In genomic region chr5:139440926-139441725, GRCm38 (mm10) we compare ENCODE assay signal across 17 mouse cellular contexts. TPM values are rescaled to one million over a fixed set of nuclear protein-coding genes. Genes with fewer than 3 reads are reported as not detected.
DNase-seq lines count a peak whose midpoint lies in the region; ATAC-seq lines count a peak whose summit lies in the region.
"Had no signal": no experiment of that assay in that cellular context is flagged by ENCODE, and none has a peak within 500 bp of the region (broad histone marks: within the 10 kb centered on the region; RNA-seq: fewer than 3 reads in every experiment).

No protein-coding gene starts in this region.

- no peaks in the 10 kb centered on the region for H3K27me3 ChIP-seq in hindbrain, embryonic 13.5 days
- no peaks in the 10 kb centered on the region for H3K27me3 ChIP-seq in hindbrain, embryonic 11.5 days (ENCODE audit: control insufficient read depth, insufficient read depth, low read length)
- H3K27me3 ChIP-seq in hindbrain, embryonic 15.5 days: no peaks in the 10 kb centered on the region

- 95% methylated on average over 11 of the region's 11 CpGs for WGBS in hindbrain, embryonic 13.5 days
- 92% methylated on average over 11 of the region's 11 CpGs for WGBS in hindbrain, embryonic 11.5 days
- WGBS in hindbrain, embryonic 15.5 days: 97% methylated on average over 11 of the region's 11 CpGs

- no peaks in the 10 kb centered on the region for H3K9me3 ChIP-seq in hindbrain, embryonic 13.5 days
- no peaks in the 10 kb centered on the region for H3K9me3 ChIP-seq in hindbrain, embryonic 11.5 days (ENCODE audit: control insufficient read depth, low read length)
- no peaks in the 10 kb centered on the region for H3K9me3 ChIP-seq in hindbrain, embryonic 15.5 days
- H3K9me3 ChIP-seq: G1E had no signal

- ATAC-seq in cerebellum, adult (ENCODE audit: insufficient number of reproducible peaks, low FRiP score, low TSS enrichment): 0 out of 2 replicates have a peak, but pooled peaks have one; percentile 58
- no peak for ATAC-seq in hindbrain, embryonic 13.5 days (ENCODE audit: low FRiP score)
- ATAC-seq in hindbrain, embryonic 11.5 days (ENCODE audit: low FRiP score): no peak
- ATAC-seq in hindbrain, embryonic 15.5 days (ENCODE audit: low FRiP score, low read depth): no peak
- ATAC-seq: CD4-positive, CD25-positive, alpha-beta regulatory T cell, adult 4 months; forebrain, embryonic 14.5 days had no signal

- H3K4me3 ChIP-seq in hindbrain, embryonic 13.5 days: no peak overlapping the region
- no peak overlapping the region for H3K4me3 ChIP-seq in hindbrain, embryonic 11.5 days (ENCODE audit: low read depth, low read length)
- H3K4me3 ChIP-seq in hindbrain, embryonic 15.5 days: no peak overlapping the region

- peaks cover 33% of the 10 kb centered on the region for H3K4me1 ChIP-seq in hindbrain, embryonic 13.5 days (replicated peaks)
- H3K4me1 ChIP-seq in hindbrain, embryonic 11.5 days (replicated peaks; ENCODE audit: control insufficient read depth, insufficient read depth, low read length): 0 out of 2 replicates have a peak, but pooled peaks cover 2% of the 10 kb centered on the region
- H3K4me1 ChIP-seq in hindbrain, embryonic 15.5 days (replicated peaks): peaks cover 27% of the 10 kb centered on the region

- no peak overlapping the region for H3K4me2 ChIP-seq in hindbrain, embryonic 13.5 days
- no peak overlapping the region for H3K4me2 ChIP-seq in hindbrain, embryonic 11.5 days (replicated peaks; ENCODE audit: low read depth, low read length)
- H3K4me2 ChIP-seq in hindbrain, embryonic 15.5 days: no peak overlapping the region

- 0 out of 2 replicates have a peak overlapping the region, but pooled peaks have one; percentile 14 for H3K27ac ChIP-seq in hindbrain, embryonic 13.5 days
- H3K27ac ChIP-seq in hindbrain, embryonic 11.5 days (ENCODE audit: low read depth, low read length): no peak overlapping the region
- H3K27ac ChIP-seq in hindbrain, embryonic 15.5 days (replicated peaks): peak overlapping the region; percentile 7; the same call in 1 of the 2 replicates

- DNase-seq in cerebellum, adult 9-10 months: no peak
- DNase-seq in hindbrain, embryonic 11.5 days (ENCODE audit: low spot score): no peak
- DNase-seq in cerebellum, adult 8-10 months: peak; percentile 38
- DNase-seq in kidney, postnatal 10 days: no peak
- no peak for DNase-seq in adipocyte (ENCODE audit: low spot score)
- DNase-seq: kidney, adult 2 months; kidney, postnatal 25 days; lung, adult 18-20 months; lung, postnatal 36 days; right cerebral cortex, postnatal 14 days; thymus, postnatal 25 days had no signal

- no peaks in the 10 kb centered on the region for H3K36me3 ChIP-seq in hindbrain, embryonic 13.5 days
- no peaks in the 10 kb centered on the region for H3K36me3 ChIP-seq in hindbrain, embryonic 11.5 days (ENCODE audit: control insufficient read depth, insufficient read depth, low read length)
- H3K36me3 ChIP-seq in hindbrain, embryonic 15.5 days: no peaks in the 10 kb centered on the region

- no peak overlapping the region for H3K9ac ChIP-seq in hindbrain, embryonic 13.5 days
- H3K9ac ChIP-seq in hindbrain, embryonic 11.5 days (ENCODE audit: low read depth, low read length): no peak overlapping the region
- no peak overlapping the region for H3K9ac ChIP-seq in hindbrain, embryonic 15.5 days

RNA-seq across cellular contexts. Expression of gene Gper1, which starts 18.2 kb away (rescaled TPM):
- 7.6 and 7.9 TPM in 2 replicates for polyA plus RNA-seq in hindbrain, embryonic 13.5 days (2015; fragmentation: Nextera tagmentation; extraction: Ambion mirVana)
- 2.0 and 2.4 TPM in 2 replicates for polyA plus RNA-seq in hindbrain, embryonic 11.5 days (2014; fragmentation: Nextera tagmentation; extraction: Ambion mirVana)
- polyA plus RNA-seq in hindbrain, embryonic 15.5 days (2015; fragmentation: Nextera tagmentation; extraction: Ambion mirVana): 7.6 and 8.6 TPM in 2 replicates
- polyA plus RNA-seq: CD4-positive, CD25-positive, alpha-beta regulatory T cell, adult 4 months; G1E had no signal

RNA-seq across cellular contexts. Expression of gene 3110082I17Rik, which starts 19.2 kb away (rescaled TPM):
- polyA plus RNA-seq in hindbrain, embryonic 13.5 days (2015; fragmentation: Nextera tagmentation; extraction: Ambion mirVana): 16.2 and 16.9 TPM in 2 replicates
- polyA plus RNA-seq in hindbrain, embryonic 11.5 days (2014; fragmentation: Nextera tagmentation; extraction: Ambion mirVana): 29.2 and 31.2 TPM in 2 replicates
- polyA plus RNA-seq in hindbrain, embryonic 15.5 days (2015; fragmentation: Nextera tagmentation; extraction: Ambion mirVana): 16.2 and 17.9 TPM in 2 replicates

RNA-seq across cellular contexts. Expression of gene C130050O18Rik, which starts 36.0 kb away (rescaled TPM):
- 0.13 and 0.22 TPM in 2 replicates for polyA plus RNA-seq in hindbrain, embryonic 13.5 days (2015; fragmentation: Nextera tagmentation; extraction: Ambion mirVana)
- polyA plus RNA-seq in hindbrain, embryonic 11.5 days (2014; fragmentation: Nextera tagmentation; extraction: Ambion mirVana): 0.11 and 0.32 TPM in 2 replicates
- polyA plus RNA-seq in hindbrain, embryonic 15.5 days (2015; fragmentation: Nextera tagmentation; extraction: Ambion mirVana): 0.22 and 0.43 TPM in 2 replicates
- polyA plus RNA-seq: CD4-positive, CD25-positive, alpha-beta regulatory T cell, adult 4 months had no signal

RNA-seq across cellular contexts. Expression of gene Zfand2a, which starts 43.2 kb away (rescaled TPM):
- 13.1 and 13.3 TPM in 2 replicates for polyA plus RNA-seq in hindbrain, embryonic 13.5 days (2015; fragmentation: Nextera tagmentation; extraction: Ambion mirVana)
- polyA plus RNA-seq in hindbrain, embryonic 11.5 days (2014; fragmentation: Nextera tagmentation; extraction: Ambion mirVana): 6.7 and 8.4 TPM in 2 replicates
- 19.7 and 27.1 TPM in 2 replicates for polyA plus RNA-seq in hindbrain, embryonic 15.5 days (2015; fragmentation: Nextera tagmentation; extraction: Ambion mirVana)
